Mouse (Mus musculus) gastrocnemius, postnatal 36 days (tissue): Measurements from ENCODE around the gene Tac2. TPM values are rescaled to one million over a fixed set of nuclear protein-coding genes. Genes with fewer than 3 reads are reported as not detected.
"Not testable (repeated sequence)": the region's sequence is repeated elsewhere in the genome, so short reads cannot be mapped to it uniquely, and the experiment has no call there.

Source experiments
- DNase-seq, 2 experiments: peaks; one replicate each; pipeline ENCODE4 v3.0.0; 2022
- intact Hi-C: fragments of 180-260 bp; cut with DNase I; formaldehyde crosslinking; loops from one replicate; pipeline ENCODE4 v1.15.1; 2025
- total RNA-seq, 2 experiments: library from RNA; stranded (reverse); gene quantifications; 2 replicates each; pipeline ENCODE4 v1.2.3; 2021

Gene Tac2
- total RNA-seq, 2 experiments from 2014 or later: not detected

GRCm38 (mm10) chr10:127750136-127750777 lies 26.0 kb downstream of the Tac2 start:
- intact Hi-C loops: no loop called here
- no peak for DNase-seq

DNA sequence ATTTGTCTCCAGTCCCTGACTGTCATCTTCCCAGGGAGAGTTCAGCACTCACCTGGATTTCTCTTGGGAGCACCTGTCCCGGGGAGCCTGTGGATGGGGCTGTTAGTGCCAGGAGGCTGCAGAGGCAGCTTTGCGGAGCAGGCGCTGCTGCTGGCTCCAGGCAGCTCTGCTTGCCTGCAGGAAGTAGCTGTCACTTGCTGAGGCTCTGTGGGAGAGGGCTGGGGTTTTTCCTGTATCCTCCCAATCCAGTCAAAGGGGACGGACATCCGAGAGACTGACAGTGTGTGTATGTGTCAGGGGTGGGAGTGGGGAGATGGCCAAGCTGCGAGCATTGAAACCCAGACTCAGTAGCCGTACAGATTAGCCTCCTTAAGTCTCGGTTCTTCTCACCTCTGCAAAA lies 27.3 kb downstream of the Tac2 start, which contains the start of gene Gpr182:
Gpr182 (minus strand) TSS at position 185 of the 400 bp plus-strand sequence.
- intact Hi-C loops: no loop called here
- no peak for DNase-seq

- intact Hi-C loops: no loop called here
- DNase-seq: no peak
These were observed 30.4 kb downstream of the Tac2 start for GRCm38 (mm10) chr10:127754566-127755166.

DNA sequence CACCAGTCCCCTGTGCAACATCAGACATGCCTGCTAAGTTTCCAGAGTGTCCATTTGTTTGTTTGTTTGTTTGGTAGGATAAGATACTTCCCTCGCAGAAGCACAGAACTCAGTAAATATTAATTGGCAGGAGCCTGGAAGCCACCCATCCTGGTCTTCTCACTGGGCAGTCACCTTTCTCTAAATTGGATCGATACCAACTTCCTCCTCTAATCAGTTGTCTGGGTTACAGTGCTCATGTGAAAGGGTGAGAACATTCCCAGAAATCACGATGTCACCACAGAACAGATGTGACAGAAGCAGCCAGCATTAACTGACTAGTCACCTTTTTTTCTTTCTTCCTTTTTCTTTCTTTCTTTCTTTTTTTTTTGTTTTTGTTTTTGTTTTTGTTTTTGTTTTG lies 31.0 kb downstream of the Tac2 start:
- peak in 1 of 2 experiments; percentile 2 for DNase-seq
- intact Hi-C loops: no loop called here

DNA sequence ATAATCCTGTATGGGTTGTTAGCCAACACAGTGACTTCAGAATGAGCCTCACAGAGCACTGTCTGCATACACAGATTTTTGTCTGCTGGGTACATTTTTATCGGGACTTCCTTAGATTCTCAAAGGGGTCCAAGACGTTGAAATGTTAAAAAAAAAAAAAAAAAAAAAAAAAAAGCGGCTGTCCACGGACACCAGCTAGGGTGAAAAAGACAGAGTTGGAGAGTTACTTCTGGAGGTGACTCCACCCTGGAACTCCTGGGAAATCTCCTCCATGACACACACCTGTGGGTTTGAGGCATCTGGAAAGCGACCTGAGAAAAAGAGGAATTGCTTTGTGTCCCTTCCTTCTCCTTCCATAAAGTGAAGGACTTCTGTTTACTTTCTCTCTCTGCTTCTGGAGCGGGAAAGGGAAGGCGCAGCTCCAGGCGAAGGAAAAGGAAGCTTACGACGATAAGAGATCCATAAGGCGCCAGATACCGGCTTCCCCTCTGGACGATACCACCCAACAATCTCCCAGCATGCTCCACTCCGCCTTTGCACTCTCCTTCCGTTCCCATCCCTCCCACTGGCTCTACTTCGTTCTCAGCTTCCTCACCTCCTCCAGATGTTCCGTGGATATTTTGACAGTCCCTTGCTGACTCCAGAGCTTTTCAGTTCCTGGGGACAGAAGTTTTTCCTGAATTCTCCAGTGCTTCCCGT lies 31.6 kb downstream of the Tac2 start:
- peak in 1 of 2 experiments; percentile 9 for DNase-seq
- intact Hi-C loops: no loop called here

DNA sequence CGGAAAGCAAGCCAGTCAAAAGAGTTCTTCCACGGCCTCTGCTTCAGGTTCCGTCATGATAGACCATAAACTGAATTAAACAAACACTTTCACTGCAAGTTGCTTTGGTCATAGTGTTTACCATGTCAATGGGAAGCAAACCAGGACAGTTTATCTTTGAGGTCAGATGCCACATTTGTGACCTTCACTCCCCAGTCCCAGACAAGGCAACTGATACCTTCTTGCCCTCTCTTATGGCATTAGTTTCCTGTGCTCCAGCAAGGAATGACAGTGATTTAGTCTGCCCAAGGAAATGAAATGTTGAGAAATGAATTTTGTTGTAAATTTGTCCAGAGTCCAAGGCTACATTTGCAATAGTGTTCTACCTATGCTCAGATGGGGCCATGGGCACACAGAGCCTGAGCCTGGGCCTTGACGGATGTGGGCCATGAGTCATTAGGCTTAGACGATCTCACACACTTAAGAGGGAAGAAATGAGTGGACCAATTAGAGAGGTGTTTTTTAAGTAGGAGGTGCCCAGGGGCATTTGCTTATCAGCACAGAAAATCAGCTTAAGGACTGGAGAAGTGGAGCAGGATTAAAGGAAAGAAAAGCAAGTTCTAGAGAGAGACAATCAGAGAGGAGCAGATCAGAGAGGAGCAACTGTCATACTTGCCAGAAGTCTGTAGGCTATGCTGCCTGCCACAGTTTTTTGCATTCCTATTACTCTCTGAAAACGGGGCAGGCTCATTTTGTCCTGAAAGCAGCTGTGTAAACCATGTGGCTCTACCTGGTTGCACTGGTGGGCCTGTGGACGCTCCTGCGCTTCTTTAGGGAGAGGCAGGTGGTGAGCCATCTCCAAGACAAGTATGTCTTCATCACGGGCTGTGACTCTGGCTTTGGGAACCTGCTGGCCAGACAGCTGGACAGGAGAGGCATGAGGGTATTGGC lies 35.2 kb downstream of the Tac2 start, which contains the start of the genes Rdh1 and Rdh16f1:
Rdh1 (plus strand) TSS at position 541 of the 930 bp plus-strand sequence.
Rdh16f1 (plus strand) TSS at position 607 of the 930 bp plus-strand sequence.
- no peak for DNase-seq
- intact Hi-C loops: no loop called here

DNA sequence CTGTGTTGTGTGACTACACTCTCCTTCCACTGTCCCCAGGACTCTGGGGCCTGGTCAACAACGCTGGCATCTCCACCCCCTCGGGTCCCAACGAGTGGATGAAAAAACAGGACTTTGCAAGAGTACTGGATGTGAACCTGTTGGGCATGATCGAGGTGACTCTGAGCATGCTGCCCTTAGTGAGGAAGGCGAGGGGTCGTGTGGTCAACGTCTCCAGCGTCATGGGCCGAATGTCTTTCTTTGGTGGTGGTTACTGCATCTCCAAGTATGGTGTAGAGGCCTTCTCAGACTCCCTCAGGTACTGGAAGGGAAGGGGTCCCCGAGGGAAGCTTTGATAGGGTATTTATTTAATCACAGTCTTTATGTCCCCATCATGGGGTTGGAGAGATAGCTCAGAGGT lies 38.6 kb downstream of the Tac2 start:
- DNase-seq, intact Hi-C loops: not testable (repeated sequence)

GRCm38 (mm10) chr10:127763914-127764680 lies 39.8 kb downstream of the Tac2 start:
- intact Hi-C loops: no loop called here

DNA sequence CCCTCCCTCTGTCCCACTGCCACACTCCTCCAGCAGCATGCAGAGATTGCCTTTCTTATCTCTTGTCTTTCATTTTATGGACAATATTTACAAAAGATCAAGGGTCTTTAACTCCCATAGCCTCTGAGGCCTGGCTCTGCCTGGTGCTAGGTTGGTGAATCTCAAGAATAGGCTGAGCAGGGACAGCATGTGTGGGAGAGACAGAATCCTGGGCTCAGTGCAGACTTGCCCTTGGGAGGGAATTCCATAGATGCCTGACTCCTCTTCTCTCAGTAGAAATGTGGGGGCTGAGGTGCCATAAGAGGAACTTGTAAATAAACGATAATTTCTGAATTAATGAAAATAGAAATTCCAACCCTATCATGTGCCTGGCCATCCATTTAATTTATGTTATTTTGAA lies 42.3 kb downstream of the Tac2 start:
- intact Hi-C loops: no loop called here
- no peak for DNase-seq

More at GRCm38 (mm10) chr10:127763914-127764680, 39.8 kb downstream of the Tac2 start:
- no peak for DNase-seq

DNA sequence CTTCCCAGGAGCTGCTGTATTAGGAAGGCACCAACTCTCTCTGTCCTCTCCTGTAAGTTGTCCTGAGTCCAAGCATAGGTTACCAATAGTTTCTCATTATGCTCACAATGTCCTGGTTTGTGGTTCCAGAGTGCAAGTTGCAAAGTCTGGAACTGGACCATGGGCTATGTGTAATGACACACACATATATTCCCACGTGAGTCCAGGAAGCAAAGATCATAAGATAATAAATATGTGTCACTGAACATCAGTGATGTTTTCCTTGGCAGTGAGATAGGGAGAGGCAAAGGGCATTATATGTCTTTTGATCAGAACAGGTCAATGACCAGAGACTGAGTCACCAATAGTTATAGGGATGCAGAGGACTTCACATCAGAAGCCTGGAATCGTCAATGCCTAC lies 51.7 kb downstream of the Tac2 start, which contains the start of gene Rdh9:
Rdh9 (plus strand) TSS at position 376 of the 400 bp plus-strand sequence.
- intact Hi-C loops: no loop called here
- DNase-seq: no peak

Other genes starting within 250 kb of the Tac2 start
- gene Stac3, start 222.8 kb upstream of the Tac2 start, total RNA-seq: 100 to 1,000 TPM; 342 to 376 TPM
- gene Ndufa4l2, start 209.5 kb upstream of the Tac2 start, total RNA-seq: 10 to 100 TPM; 11.0 to 11.3 TPM
- 10 to 100 TPM; 23.4 to 26.4 TPM for gene Shmt2, start 202.0 kb upstream of the Tac2 start, total RNA-seq
- under 1 TPM; 0.20 TPM for gene Nxph4, start 189.9 kb upstream of the Tac2 start, total RNA-seq
- 10 to 100 TPM; 48.6 to 49.1 TPM for gene Lrp1, start 103.3 kb upstream of the Tac2 start, total RNA-seq
- 10 to 100 TPM; 15.4 to 15.5 TPM for gene Stat6, start 81.5 kb upstream of the Tac2 start, total RNA-seq
- gene Nemp1, start 57.6 kb upstream of the Tac2 start, total RNA-seq: 1 to 10 TPM; 1.9 to 2.1 TPM
- gene Nab2, start 55.9 kb upstream of the Tac2 start, total RNA-seq: 1 to 10 TPM; 2.3 to 4.4 TPM
- gene Myo1a, start 19.3 kb upstream of the Tac2 start, total RNA-seq: under 1 TPM; 0.15 to 0.18 TPM
- gene Zbtb39, start 15.1 kb downstream of the Tac2 start, total RNA-seq: 1 to 10 TPM; 5.1 to 5.9 TPM
- gene Gpr182, start 27.3 kb downstream of the Tac2 start, total RNA-seq: under 1 TPM; 0.13 to 0.15 TPM
- gene Rdh1, start 35.2 kb downstream of the Tac2 start, total RNA-seq: under 1 TPM; 0.05 to 0.10 TPM
- gene Rdh16f1, start 35.3 kb downstream of the Tac2 start, total RNA-seq: not detected
- under 1 TPM; 0.47 to 0.69 TPM for gene Rdh9, start 51.9 kb downstream of the Tac2 start, total RNA-seq
- not detected for gene Rdh16, start 76.7 kb downstream of the Tac2 start, total RNA-seq
- not detected for gene Rdh19, start 125.5 kb downstream of the Tac2 start, total RNA-seq
- not detected for gene Rdh16f2, start 142.0 kb downstream of the Tac2 start, total RNA-seq
- not detected for gene Rdh7, start 164.3 kb downstream of the Tac2 start, total RNA-seq
- not detected for gene Sdr9c7, start 174.0 kb downstream of the Tac2 start, total RNA-seq